Mouse (Mus musculus) skeletal muscle tissue, postnatal 0 days (tissue): ENCODE results near the gene Ndrg3. TPM values are rescaled to one million over a fixed set of nuclear protein-coding genes. Genes with fewer than 3 reads are reported as not detected.

ENCODE experiments used
- polyA plus RNA-seq: library from polyadenylated mRNA; unstranded; fragments of >200 nt; fragmentation: Nextera tagmentation; extraction: Ambion mirVana; gene quantifications from 2 replicates; pipeline ENCODE4 v1.2.1, GENCODE M21; 2015

Gene Ndrg3
- polyA plus RNA-seq: 18.3 and 19.1 TPM in 2 replicates

DNA sequence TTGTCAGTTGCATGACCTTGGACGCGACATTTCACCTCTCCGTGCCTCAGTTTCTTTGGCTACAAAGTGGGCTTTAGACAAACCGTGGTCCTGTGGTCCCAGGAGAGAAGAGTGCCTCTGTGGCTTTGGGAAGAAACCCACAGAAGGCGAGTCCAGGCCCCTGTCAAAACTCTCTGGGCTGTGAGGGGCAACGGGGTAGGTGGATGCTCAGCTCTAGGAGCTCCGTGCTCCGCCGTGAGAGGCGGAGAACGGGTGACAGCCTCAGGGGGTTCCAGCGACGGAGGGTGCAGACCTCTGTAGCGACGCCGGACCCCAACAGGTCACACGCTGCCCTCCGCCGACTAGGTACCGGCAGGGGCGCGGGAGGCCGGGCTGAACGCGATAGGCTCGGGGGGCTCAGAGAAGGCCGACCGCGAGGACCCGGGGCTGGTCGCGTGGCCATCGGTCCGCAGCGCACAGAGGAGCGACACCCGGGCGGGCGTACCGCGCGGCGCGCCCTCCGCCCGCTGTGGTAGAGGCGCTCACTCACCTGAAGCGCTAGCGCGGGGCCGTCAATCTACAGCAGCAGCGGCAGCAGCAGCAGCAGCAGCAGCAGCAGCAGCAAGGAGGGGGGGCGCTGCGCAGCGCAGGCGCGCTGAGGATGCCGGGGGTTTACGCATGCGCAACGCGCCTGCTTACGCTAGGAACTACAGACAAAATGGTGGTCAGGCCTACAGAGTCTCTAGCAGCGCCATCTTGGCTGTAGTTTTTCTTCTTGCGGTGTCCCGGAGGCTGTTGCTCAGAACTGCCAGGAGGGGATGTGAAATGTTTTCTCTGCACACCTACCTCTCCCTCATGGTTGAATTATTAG, at the start of gene Ndrg3:
Ndrg3 (minus strand) TSS at position 587 of the 850 bp plus-strand sequence.

GRCm38 (mm10) chr2:157006511-157007233, 14.8 kb upstream of the Ndrg3 start, which contains the start of gene Dsn1:
Gene Dsn1, minus strand, starts transcription at chr2:157007154.

DNA sequence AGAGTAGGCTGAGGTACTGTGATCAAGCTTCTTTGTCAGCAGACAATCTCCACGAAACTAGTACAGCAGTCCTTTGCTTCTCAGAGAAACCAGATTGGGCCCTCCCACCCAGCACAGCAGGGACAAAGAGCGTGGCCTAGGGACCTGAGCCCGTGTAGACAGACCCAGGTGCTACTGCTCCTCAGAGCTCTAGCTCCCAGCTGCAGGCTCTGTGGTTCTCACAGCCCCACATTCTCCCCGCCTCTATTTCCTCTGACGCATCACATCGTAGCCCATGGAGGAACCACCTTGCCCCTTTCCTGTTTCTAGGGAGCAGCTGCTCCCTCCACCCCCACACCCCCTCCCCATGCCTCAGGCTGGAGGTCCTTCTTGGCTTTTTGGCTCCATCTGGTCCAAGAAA, 104.8 kb downstream of the Ndrg3 start, which contains the start of gene Sla2:
Sla2 (minus strand) TSS at position 176 of the 400 bp plus-strand sequence.

Other genes starting within 250 kb of the Ndrg3 start
- gene Myl9, start 216.6 kb downstream of the Ndrg3 start, polyA plus RNA-seq: 455 and 518 TPM in 2 replicates
- gene Tgif2, start 152.0 kb downstream of the Ndrg3 start, polyA plus RNA-seq: 10.4 and 11.8 TPM in 2 replicates
- 2.2 and 3.2 TPM in 2 replicates for gene 4930518I15Rik, start 134.1 kb downstream of the Ndrg3 start, polyA plus RNA-seq
- 117 and 139 TPM in 2 replicates for gene Rab5if, start 128.9 kb downstream of the Ndrg3 start, polyA plus RNA-seq
- 0.10 and 0.18 TPM in 2 replicates for gene Sla2, start 104.9 kb downstream of the Ndrg3 start, polyA plus RNA-seq
- gene Dsn1, start 15.1 kb upstream of the Ndrg3 start, polyA plus RNA-seq: 8.6 and 10.2 TPM in 2 replicates
- gene Soga1, start 87.2 kb upstream of the Ndrg3 start, polyA plus RNA-seq: 1.5 and 1.6 TPM in 2 replicates
- not detected in 2 replicates for gene Tldc2, start 95.0 kb upstream of the Ndrg3 start, polyA plus RNA-seq
- 15.1 and 19.4 TPM in 2 replicates for gene Samhd1, start 143.2 kb upstream of the Ndrg3 start, polyA plus RNA-seq
- gene Rbl1, start 212.5 kb upstream of the Ndrg3 start, polyA plus RNA-seq: 5.4 and 6.5 TPM in 2 replicates